Mouse (Mus musculus) A20 (cell line): Measurements from ENCODE around the gene Gm13693.
"Not testable (repeated sequence)": the region's sequence is repeated elsewhere in the genome, so short reads cannot be mapped to it uniquely, and the experiment has no call there.

Experiments
- DNase-seq: peaks from one replicate; pipeline ENCODE4 v3.0.0-alpha.2; 2011; ENCODE audit warnings: low read depth, low spot score

Gm13693 gene

DNA sequence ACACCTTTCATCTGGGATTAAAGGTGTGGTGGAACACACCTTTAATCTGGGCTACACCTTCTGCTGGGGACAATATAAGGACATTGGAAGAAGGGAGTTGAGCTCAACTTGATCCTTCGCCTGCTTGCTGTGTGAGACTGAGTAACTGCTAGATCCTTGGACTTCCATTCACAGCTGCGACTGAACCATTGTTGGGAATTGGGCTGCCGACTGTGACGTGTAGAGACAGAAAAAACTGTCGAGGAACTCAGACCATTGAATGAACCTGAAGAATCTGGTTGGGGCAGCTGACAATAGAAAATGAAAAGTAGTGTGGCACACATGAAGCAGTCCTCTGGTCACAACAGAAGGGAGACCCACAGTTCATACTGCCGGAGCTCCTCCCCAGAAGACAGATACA, at the start of gene Gm13693:
TSS of gene Gm13693 (plus strand) at position 301 of the 400 bp plus-strand sequence.
- not testable (repeated sequence) for DNase-seq

DNA sequence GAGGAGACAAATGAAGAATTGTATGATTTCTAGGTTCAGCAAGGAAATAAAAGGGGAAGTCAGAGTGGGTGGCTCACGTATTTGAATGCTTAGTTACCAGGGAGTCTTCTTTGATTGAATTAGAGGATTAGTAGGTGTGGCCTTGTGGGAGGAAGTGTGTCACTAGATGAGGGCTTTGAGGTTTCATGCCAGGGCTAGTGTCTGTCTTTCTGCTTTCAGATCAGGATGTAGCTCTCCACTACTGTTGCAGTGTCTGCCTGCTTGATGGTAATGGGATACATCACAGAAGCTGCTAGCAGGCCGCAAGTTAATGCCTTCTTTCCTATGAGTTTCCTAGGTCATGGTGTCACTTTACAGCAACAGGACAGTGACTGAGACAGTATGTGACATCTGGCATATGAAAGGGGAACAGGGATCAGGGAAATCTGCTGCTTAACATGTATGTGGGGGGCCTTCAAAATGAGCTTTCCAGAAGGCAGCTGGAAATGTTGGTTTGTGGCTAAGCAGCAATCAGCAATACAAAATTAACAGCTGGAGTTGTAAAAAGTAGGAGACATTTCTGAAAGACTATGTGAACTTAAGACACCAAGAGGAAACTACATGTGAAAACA, 31.7 kb upstream of the Gm13693 start:
- DNase-seq: peak; percentile 55

DNA sequence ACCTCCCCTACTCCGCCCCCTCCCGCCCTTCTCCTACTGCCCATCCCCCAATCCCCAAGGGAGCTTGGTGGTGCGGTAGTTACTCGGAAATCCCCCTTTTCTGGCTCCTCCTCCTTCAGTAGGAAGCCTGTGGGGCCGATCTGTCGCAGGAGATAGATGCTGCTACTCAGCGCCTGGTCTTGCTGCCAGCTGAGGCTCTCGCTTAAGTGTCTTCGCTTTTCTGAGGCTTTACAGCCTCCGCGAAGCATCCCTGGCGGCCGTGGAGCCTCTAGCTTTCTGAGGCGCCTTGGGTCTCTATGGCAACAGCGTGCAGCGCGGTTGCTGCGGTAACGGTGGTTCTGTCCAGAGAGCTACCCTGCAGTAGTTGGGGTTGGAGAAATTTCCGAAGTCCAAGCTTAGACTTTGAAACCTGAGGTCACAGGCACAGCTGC, 20.4 kb upstream of the Gm13693 start, which contains the start of gene Zswim2:
TSS of gene Zswim2 (minus strand) at position 298 of the 431 bp plus-strand sequence.
- no peak for DNase-seq

DNA sequence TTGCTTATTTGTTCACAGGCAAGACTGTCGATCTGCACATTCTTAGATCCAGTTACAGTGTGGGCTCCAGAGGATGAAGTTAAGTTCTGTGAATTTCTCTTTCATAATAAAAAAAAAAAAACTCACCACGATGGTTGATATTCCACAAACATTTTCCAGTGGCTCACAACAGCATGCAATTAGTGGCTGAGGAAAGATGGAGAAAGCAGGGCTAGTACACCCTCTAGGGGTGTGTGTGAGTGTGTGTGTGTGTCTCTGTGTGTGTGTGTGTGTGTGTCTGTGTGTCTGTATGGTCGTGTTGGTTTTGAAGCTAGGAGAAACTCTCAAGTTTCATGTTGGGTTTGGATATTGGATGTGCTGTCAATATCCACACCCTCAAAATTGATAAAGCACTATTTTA, 19.9 kb upstream of the Gm13693 start:
- no peak for DNase-seq

DNA sequence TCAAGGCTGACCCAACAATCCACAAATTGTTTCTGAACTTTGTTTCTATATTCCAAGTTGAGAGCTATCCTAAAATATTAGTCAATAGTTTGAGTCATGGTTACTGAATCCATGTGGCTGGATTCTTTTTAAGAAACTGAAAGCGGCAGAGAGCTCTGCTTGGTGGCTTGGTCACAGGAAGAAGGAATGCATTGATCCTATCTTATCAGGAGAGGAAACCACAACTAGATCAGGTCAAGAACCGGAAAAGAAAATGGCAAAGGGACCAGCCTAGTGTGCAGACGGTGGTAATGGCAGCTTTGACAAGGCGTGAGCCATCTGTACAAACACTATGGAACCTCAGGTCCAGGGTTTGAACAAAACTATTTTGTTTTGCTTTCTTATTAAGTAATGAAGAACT, 19.5 kb upstream of the Gm13693 start:
- DNase-seq: no peak

DNA sequence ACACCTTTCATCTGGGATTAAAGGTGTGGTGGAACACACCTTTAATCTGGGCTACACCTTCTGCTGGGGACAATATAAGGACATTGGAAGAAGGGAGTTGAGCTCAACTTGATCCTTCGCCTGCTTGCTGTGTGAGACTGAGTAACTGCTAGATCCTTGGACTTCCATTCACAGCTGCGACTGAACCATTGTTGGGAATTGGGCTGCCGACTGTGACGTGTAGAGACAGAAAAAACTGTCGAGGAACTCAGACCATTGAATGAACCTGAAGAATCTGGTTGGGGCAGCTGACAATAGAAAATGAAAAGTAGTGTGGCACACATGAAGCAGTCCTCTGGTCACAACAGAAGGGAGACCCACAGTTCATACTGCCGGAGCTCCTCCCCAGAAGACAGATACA, 5.9 kb upstream of the Gm13693 start, which contains the start of gene Gm13698:
TSS of gene Gm13698 (plus strand) at position 301 of the 400 bp plus-strand sequence.
- DNase-seq: not testable (repeated sequence)

DNA sequence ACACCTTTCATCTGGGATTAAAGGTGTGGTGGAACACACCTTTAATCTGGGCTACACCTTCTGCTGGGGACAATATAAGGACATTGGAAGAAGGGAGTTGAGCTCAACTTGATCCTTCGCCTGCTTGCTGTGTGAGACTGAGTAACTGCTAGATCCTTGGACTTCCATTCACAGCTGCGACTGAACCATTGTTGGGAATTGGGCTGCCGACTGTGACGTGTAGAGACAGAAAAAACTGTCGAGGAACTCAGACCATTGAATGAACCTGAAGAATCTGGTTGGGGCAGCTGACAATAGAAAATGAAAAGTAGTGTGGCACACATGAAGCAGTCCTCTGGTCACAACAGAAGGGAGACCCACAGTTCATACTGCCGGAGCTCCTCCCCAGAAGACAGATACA, 5.7 kb downstream of the Gm13693 start, which contains the start of gene Gm13695:
TSS of gene Gm13695 (plus strand) at position 301 of the 400 bp plus-strand sequence.
- not testable (repeated sequence) for DNase-seq

DNA sequence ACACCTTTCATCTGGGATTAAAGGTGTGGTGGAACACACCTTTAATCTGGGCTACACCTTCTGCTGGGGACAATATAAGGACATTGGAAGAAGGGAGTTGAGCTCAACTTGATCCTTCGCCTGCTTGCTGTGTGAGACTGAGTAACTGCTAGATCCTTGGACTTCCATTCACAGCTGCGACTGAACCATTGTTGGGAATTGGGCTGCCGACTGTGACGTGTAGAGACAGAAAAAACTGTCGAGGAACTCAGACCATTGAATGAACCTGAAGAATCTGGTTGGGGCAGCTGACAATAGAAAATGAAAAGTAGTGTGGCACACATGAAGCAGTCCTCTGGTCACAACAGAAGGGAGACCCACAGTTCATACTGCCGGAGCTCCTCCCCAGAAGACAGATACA, 11.5 kb downstream of the Gm13693 start, which contains the start of gene Gm13696:
TSS of gene Gm13696 (plus strand) at position 301 of the 400 bp plus-strand sequence.
- not testable (repeated sequence) for DNase-seq

DNA sequence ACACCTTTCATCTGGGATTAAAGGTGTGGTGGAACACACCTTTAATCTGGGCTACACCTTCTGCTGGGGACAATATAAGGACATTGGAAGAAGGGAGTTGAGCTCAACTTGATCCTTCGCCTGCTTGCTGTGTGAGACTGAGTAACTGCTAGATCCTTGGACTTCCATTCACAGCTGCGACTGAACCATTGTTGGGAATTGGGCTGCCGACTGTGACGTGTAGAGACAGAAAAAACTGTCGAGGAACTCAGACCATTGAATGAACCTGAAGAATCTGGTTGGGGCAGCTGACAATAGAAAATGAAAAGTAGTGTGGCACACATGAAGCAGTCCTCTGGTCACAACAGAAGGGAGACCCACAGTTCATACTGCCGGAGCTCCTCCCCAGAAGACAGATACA, 17.3 kb downstream of the Gm13693 start, which contains the start of gene Gm13694:
TSS of gene Gm13694 (plus strand) at position 301 of the 400 bp plus-strand sequence.
- not testable (repeated sequence) for DNase-seq

DNA sequence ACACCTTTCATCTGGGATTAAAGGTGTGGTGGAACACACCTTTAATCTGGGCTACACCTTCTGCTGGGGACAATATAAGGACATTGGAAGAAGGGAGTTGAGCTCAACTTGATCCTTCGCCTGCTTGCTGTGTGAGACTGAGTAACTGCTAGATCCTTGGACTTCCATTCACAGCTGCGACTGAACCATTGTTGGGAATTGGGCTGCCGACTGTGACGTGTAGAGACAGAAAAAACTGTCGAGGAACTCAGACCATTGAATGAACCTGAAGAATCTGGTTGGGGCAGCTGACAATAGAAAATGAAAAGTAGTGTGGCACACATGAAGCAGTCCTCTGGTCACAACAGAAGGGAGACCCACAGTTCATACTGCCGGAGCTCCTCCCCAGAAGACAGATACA, 23.1 kb downstream of the Gm13693 start, which contains the start of gene Gm13697:
TSS of gene Gm13697 (plus strand) at position 301 of the 400 bp plus-strand sequence.
- not testable (repeated sequence) for DNase-seq

DNA sequence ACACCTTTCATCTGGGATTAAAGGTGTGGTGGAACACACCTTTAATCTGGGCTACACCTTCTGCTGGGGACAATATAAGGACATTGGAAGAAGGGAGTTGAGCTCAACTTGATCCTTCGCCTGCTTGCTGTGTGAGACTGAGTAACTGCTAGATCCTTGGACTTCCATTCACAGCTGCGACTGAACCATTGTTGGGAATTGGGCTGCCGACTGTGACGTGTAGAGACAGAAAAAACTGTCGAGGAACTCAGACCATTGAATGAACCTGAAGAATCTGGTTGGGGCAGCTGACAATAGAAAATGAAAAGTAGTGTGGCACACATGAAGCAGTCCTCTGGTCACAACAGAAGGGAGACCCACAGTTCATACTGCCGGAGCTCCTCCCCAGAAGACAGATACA, 28.9 kb downstream of the Gm13693 start, which contains the start of gene Gm13691:
TSS of gene Gm13691 (plus strand) at position 301 of the 400 bp plus-strand sequence.
- DNase-seq: not testable (repeated sequence)

DNA sequence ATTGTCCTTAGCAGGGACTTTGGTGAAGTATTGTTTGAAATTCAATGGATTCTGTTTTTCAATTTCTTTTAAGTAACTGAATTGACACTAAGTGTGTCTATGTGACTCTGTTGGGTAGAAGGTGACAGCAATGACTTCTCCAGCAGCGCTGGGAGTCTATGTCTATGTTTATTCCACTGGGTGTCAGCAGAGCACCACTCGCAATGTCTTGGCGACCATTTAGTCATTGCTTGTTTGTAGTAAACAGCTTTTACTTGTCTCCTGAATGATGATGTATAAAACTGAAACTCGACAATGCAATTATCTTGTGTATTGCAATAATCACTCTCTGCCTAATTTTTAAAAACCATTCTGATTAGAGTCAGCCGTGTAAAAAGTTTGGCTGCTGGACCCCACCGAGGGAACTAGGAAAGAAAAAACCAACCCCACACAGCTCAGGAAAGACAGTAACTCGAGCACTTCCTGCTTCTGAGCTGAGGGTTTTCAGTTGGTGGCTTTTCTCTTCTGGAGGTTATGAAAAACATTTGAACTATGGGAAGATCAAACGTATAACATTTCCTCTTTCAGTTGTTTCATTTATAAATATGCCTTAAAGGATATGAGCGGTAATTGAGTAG, 32.4 kb downstream of the Gm13693 start:
- peak; percentile 84 for DNase-seq

DNA sequence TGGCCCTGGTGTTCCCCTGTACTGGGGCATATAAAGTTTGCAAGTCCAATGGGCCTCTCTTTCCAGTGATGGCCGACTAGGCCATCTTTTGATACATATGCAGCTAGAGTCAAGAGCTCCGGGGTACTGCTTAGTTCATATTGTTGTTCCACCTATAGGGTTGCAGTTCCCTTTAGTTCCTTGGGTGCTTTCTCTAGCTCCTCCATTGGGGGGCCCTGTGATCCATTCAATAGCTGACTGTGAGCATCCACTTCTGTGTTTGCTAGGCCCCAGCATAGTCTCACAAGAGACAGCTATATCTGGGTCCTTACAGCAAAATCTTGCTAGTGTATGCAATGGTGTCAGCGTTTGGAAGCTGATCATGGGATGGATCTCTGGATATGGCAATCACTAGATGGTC, 33.2 kb downstream of the Gm13693 start:
- DNase-seq: not testable (repeated sequence)

DNA sequence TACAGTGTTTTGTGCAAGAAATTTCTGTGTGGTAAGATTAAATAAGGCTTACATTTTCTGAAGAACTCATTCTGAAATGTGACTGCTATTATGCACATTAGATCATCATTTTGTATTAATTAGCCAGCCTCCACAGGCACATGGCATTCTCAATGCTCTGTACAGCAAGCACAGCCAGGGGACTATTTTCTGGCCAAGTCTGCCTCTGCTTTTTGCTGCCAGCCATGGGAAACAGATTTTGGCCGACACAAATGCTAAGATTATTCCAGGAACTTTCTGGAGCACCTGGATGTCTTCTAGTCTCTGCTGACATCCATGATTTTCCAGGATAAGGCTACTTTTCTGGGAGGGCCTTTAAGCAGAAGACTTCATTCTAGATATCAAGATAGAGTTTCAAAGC, 47.6 kb downstream of the Gm13693 start:
- DNase-seq: no peak

DNA sequence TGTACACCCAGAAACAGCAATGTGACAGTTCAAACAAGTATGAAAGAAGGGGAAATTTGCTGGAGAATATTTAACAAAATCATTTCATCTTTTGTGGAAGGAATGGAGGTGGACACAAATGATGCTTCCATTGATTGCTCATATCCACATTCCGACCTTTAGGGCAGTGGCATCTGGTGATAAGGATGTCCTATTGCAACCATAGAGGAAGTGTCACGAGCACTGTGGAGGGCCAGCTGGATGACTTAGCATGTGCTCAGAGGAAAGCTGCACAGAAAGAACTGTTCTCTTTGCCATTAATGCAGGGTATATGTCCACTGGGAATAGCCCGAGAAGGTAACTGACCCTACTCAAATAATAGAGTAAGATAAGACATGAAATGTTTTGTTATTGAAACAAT, 48.5 kb downstream of the Gm13693 start:
- no peak for DNase-seq
